Mouse (Mus musculus) stomach, postnatal 0 days (tissue): ENCODE results near the gene Oasl2. TPM values are rescaled to one million over a fixed set of nuclear protein-coding genes. Genes with fewer than 3 reads are reported as not detected.
A peak's percentile ranks its signal among the peaks of the same experiment; 100 is the strongest.

ENCODE experiments used
- ATAC-seq: fragments of 200-750 bp; cut with Nextera tagmentation; 2 replicates; pipeline ENCODE4 v1.8.0; 2017; ENCODE audit not compliant: low FRiP score, low TSS enrichment
- DNase-seq: peaks from one replicate; pipeline ENCODE4 v3.0.0-alpha.2; 2016; ENCODE audit warnings: low spot score
- H3K27ac ChIP-seq: fragments of 300-500 bp; sonication (generic); replicated peaks from 2 replicates; pipeline ENCODE4 v1.5.1; 2014; ENCODE audit warnings: mild to moderate bottlenecking, control low read depth
- H3K27me3 ChIP-seq: fragments of 300-500 bp; sonication (generic); 2 replicates; pipeline ENCODE4 v1.6.1; 2014; ENCODE audit warnings: low read length; ENCODE audit not compliant: control insufficient read depth, insufficient read depth
- H3K36me3 ChIP-seq: fragments of 300-500 bp; sonication (generic); 2 replicates; pipeline ENCODE4 v1.6.1; 2014; ENCODE audit warnings: low read length, mixed read lengths; ENCODE audit not compliant: control insufficient read depth, insufficient read depth
- H3K4me1 ChIP-seq: fragments of 300-500 bp; sonication (generic); replicated peaks from 2 replicates; pipeline ENCODE4 v1.6.1; 2014; ENCODE audit warnings: antibody characterized with exemption; ENCODE audit not compliant: control insufficient read depth, insufficient read depth
- H3K4me2 ChIP-seq: fragments of 300-500 bp; sonication (generic); replicated peaks from 2 replicates; pipeline ENCODE4 v1.6.1; 2014; ENCODE audit warnings: low read depth, mild to moderate bottlenecking, control low read depth, moderate library complexity
- H3K4me3 ChIP-seq: fragments of 300-500 bp; sonication (generic); 2 replicates; pipeline ENCODE4 v1.5.1; 2014; ENCODE audit warnings: low read depth, low read length, control low read depth
- H3K9ac ChIP-seq: fragments of 300-500 bp; sonication (generic); 2 replicates; pipeline ENCODE4 v1.6.1; 2014; ENCODE audit warnings: mild to moderate bottlenecking, low read length, control low read depth, mixed read lengths
- H3K9me3 ChIP-seq: fragments of 300-500 bp; sonication (generic); 2 replicates; pipeline ENCODE4 v1.6.1; 2016; ENCODE audit warnings: low read length; ENCODE audit not compliant: control insufficient read depth
- CTCF ChIP-seq: IDR thresholded peaks from 2 replicates; pipeline ENCODE4 v1.5.1; 2016; ENCODE audit warnings: antibody characterized with exemption, low read depth, mild to moderate bottlenecking, moderate library complexity
- EP300 ChIP-seq: optimal IDR thresholded peaks from 2 replicates; pipeline ENCODE3; 2016; ENCODE audit warnings: antibody characterized with exemption
- WGBS: fragments of 180-500 bp; shearing (Covaris S2); extraction: QIAGEN DNeasy Blood & Tissue Kit; methylation state at CpG from one replicate; pipeline ENCODE4 v1.1.7; 2014; 5-methylcytosine and 5-hydroxymethylcytosine counted together
- polyA plus RNA-seq: library from polyadenylated mRNA; unstranded; fragments of >200 nt; fragmentation: Nextera tagmentation; extraction: Ambion mirVana; gene quantifications from 2 replicates; pipeline ENCODE4 v1.2.1, GENCODE M21; 2015

Oasl2 gene
- polyA plus RNA-seq, 1 experiment from 2014 or later, result 22.3 TPM

DNA sequence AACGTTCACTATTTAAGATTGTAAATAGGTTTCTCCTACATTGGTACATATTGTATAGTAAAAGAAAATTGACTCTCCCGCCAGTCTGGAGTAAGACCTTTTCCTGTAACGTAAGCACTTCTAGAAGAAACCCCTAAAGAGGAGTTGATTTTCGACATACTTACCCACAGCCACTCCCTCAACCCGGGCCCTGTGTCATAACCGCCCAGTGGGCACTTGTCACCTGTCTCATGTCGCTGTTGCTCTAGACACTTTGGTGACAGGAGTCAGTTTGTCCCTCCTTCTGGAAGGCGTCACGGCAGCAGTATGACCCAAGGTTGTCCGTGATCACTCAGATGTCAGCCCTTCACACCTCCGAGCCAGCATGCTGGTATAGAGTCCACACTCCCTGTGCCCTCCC is 13.7 kb upstream of the Oasl2 start:
- DNase-seq (no peak), ATAC-seq (no peak)
- WGBS, result 89% methylated on average over 11 of the region's 11 CpGs
- Histone ChIP-seq H3K4me3 (no peak overlapping the region), H3K9ac (no peak overlapping the region), H3K36me3 (no peaks in the 10 kb centered on the region), H3K4me2 (no peak overlapping the region), H3K4me1 (no peaks in the 10 kb centered on the region), H3K27ac (no peak overlapping the region), H3K27me3 (no peaks in the 10 kb centered on the region), H3K9me3 (no peaks in the 10 kb centered on the region)
- TF ChIP-seq CTCF (no peak), EP300 (no peak)

DNA sequence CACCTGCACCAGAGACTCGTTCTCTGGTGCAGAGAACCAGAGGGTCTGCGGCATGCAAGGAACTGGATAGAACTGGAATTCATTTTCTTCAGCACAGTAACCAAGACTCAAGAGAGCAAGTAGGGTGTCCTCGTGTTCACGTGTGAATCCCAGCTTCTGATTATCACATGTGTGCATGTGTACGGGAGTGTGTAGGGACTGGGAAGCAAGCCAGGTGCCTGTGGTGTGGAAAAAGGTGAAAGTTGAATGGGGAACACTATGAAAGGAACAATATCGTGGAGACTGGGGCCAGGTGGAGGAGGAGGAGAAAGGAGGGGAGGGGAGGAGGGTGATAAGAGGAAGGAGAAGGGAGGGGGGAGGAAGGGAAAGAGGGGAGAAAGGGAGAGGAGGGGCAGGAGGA is 9.9 kb upstream of the Oasl2 start:
- TF ChIP-seq EP300 (no peak), CTCF (no peak)
- Histone ChIP-seq H3K27me3 (no peaks in the 10 kb centered on the region), H3K4me3 (no peak overlapping the region), H3K9me3 (no peaks in the 10 kb centered on the region), H3K36me3 (no peaks in the 10 kb centered on the region), H3K4me1 (no peaks in the 10 kb centered on the region), H3K4me2 (no peak overlapping the region), H3K27ac (peak overlapping the region; percentile 59; the same call in 1 of the 2 replicates), H3K9ac (no peak overlapping the region)
- peak; percentile 71 for DNase-seq
- WGBS, result 63% methylated on average over 6 of the region's 6 CpGs
- peak; percentile 85 for ATAC-seq

GRCm38 (mm10) chr5:114888995-114889394 is 7.7 kb upstream of the Oasl2 start:
- ATAC-seq (no peak), DNase-seq (no peak)
- H3K27me3 ChIP-seq, result no peaks in the 10 kb centered on the region
- no peak overlapping the region for H3K9ac ChIP-seq
- H3K4me2 ChIP-seq, result no peak overlapping the region
- H3K9me3 ChIP-seq, result no peaks in the 10 kb centered on the region
- H3K4me1 ChIP-seq, result no peaks in the 10 kb centered on the region
- H3K36me3 ChIP-seq, result no peaks in the 10 kb centered on the region
- H3K4me3 ChIP-seq, result no peak overlapping the region
- no peak for TF ChIP-seq EP300
- WGBS, result 80% methylated on average over 2 of the region's 2 CpGs
- no peak overlapping the region for H3K27ac ChIP-seq

DNA sequence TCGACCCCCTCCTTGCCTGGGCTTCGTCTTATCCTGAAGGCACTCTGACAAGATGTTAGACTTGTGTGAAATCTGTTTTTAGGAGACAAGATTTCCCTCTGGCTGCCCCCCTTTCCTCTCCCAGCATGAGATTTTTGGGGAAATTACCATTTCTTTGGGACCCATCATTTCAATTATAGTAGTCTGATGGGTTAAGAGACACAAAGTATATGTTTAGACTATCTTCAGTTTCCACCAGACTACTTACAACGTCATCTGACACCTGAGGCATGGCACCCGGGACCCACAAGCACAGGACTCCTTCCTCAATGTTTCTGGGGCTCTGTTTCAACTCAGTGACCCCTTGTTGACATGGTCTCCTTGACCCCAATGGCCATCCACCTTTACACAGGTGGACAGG is 1.2 kb upstream of the Oasl2 start:
- no peak overlapping the region for H3K9ac ChIP-seq
- DNase-seq, result no peak
- ATAC-seq, result no peak
- no peaks in the 10 kb centered on the region for H3K27me3 ChIP-seq
- no peak overlapping the region for H3K4me3 ChIP-seq
- H3K27ac ChIP-seq, result no peak overlapping the region
- H3K36me3 ChIP-seq, result no peaks in the 10 kb centered on the region
- H3K4me1 ChIP-seq, result no peaks in the 10 kb centered on the region
- TF ChIP-seq EP300, result no peak
- no peak for TF ChIP-seq CTCF
- no peaks in the 10 kb centered on the region for H3K9me3 ChIP-seq
- no peak overlapping the region for H3K4me2 ChIP-seq
- 85% methylated on average over 4 of the region's 4 CpGs for WGBS

- H3K27me3 ChIP-seq, result no peaks in the 10 kb centered on the region
- peak overlapping the region; percentile 48 for H3K4me2 ChIP-seq
- H3K9ac ChIP-seq, result peak overlapping the region; percentile 57
- no peaks in the 10 kb centered on the region for H3K9me3 ChIP-seq
- 15% methylated on average over 7 of the region's 7 CpGs for WGBS
- TF ChIP-seq CTCF (0 out of 2 replicates have a peak, but pooled peaks have one; percentile 3), EP300 (no peak)
- no peaks in the 10 kb centered on the region for H3K36me3 ChIP-seq
- DNase-seq (peak; percentile 35), ATAC-seq (peak; percentile 53)
- no peaks in the 10 kb centered on the region for H3K4me1 ChIP-seq
- peak overlapping the region; percentile 36; the same call in 1 of the 2 replicates for H3K27ac ChIP-seq
- peak overlapping the region; percentile 35 for H3K4me3 ChIP-seq
Measured at GRCm38 (mm10) chr5:114897374-114897793, 648 bp downstream of the Oasl2 start.

DNA sequence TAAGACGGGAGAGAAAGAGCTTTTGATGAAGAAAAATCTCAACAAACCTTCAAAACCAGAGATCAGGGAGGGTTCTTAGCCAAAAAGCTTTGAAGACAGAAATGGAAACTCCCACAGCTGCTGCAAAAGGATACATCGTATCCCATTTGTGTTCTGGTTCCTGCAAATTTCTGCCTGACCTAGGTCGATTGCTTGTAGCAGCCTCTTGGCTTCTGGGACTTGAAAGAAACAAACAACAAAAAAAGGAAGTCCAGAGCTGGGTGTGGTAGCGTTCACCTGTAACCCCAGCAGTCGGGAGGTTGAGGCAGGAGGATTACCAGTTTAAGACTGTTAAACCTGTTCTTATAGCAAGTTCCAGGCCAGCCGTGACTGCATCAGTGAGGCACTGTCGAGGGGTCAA is 2.1 kb downstream of the Oasl2 start:
- Histone ChIP-seq H3K36me3 (no peaks in the 10 kb centered on the region), H3K27ac (no peak overlapping the region), H3K4me1 (no peaks in the 10 kb centered on the region), H3K9me3 (no peaks in the 10 kb centered on the region), H3K27me3 (no peaks in the 10 kb centered on the region), H3K4me3 (no peak overlapping the region), H3K9ac (no peak overlapping the region), H3K4me2 (no peak overlapping the region)
- TF ChIP-seq EP300, result no peak
- TF ChIP-seq CTCF, result no peak
- no peak for DNase-seq
- WGBS, result 66% methylated on average over 7 of the region's 7 CpGs
- ATAC-seq, result no peak
